Mouse (Mus musculus) urinary bladder, postnatal 4 days (tissue): ENCODE results near the gene Cytip.

Source experiments
- DNase-seq, 2 experiments: peaks; one replicate each; pipeline ENCODE4 v3.0.0; 2021 to 2022; ENCODE audit warnings: low spot score in 2 of 2

Gene Cytip

DNA sequence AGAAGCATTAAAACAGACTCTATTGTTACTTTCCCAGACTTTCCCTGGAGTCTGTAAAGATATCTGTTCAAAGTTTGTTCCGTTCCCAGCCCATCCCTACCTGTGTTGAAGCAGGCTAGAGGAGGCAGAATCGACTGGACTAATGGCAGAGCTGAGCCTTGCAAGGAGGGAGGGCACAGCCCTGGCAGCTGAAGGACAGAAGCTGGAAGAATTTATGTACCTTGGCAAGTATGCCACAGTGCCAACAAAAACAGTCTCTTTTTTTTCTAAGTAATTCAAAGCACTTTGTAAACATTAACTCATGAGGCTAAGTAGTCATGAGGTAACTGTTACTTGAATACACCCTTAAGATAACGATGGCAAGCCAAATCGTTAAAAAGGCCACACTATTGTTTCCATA is at the start of gene Cytip:
Cytip (minus strand) TSS at position 187 of the 400 bp plus-strand sequence.
- no peak for DNase-seq

DNA sequence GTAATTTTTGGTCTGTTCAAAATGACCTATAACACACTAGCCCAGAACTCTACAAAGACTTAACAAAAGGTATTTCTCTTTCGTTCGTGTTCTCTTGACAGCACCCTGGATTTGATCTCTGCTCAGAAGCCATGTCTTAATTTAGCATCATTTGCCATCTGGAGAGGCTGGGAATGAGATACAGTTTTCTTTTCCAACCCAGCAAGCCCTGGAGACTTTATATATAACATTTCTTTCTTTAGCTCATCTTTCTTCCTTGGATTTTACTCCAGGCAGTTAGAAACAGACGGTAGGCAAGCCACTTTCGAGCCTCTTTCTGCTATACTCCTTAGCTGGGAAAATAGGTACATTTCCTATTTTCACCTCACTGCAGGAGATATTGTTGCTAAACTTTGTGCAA is 45.3 kb upstream of the Cytip start:
- no peak for DNase-seq

DNA sequence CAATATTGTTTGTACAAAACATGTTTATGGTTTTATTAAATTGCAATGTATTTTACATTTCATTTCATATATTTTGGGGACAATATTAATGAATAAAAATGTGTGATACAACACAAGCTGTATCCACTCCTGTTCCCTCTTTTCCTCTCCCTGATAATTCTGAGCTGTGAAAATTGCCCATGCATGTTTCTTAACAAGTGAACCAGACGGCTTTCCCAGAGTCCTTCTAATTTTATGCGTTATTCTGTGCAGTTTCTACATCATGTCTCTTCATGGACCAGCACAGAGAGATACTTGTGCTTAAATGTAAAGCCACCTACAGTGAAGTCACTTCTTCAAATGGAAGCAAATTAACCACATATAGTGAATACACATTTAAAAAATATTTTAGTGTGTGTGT is 42.2 kb upstream of the Cytip start:
- DNase-seq: no peak

DNA sequence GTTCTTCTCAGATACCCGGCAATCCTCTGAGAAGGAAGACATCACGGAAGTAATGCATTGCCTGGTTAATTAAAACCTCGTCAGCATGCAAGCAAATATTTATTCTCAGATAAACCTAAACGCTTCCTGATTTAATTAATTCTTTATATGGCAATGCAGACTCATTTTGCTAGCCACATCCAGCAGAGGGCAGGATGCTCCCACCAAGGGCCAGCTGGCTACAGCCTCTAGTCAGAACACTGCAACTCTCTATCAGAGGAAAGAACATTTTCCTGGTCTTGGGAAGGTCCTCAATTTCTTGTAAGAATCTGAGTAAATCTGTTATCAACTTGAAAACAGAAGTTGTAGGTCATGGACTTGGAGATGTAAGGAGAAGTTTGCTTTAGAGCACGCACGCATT is 4.1 kb upstream of the Cytip start:
- peak in 1 of 2 experiments; percentile 29 for DNase-seq

- DNase-seq: no peak
These were observed 1.5 kb upstream of the Cytip start for GRCm38 (mm10) chr2:58196880-58197279.

GRCm38 (mm10) chr2:58194422-58195115 is 763 bp downstream of the Cytip start:
- no peak for DNase-seq

DNA sequence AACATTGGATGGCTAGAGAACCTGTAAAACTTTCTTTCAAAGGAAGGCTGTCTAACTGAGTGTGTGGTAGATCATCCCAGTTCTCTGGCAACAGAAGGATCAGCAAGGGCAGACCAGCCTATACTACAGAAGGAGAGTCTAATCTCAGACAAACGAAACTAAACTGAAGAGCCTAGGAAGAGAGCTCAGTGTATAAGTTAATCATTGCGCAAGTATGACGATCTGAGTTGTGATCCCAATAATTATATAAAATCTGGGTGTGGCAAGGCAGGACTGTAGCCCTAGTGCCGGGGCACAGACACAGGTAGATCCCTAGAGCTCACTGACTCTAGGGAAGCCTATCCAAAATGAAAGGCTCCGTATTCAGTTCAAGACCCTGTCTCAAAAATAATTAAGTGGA is 3.2 kb downstream of the Cytip start:
- no peak for DNase-seq

DNA sequence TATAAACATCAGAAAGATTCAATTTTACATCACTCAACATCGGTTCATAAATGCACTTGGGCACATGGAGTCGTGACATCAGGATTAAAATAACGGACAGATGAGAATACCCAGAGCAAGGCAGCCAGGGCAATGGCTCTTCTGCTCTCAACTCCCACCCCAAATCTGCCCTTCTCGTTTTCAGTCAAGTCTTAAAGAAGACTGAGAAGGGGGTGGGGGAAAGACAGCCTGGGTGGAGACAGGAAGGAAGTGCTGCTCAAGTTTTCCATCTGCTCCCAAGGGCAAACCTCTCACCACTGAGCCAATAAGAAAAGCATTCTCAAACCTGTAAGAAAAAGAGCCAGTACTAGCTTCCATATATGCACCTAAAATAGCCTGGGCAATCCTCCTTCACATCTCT is 5.8 kb downstream of the Cytip start:
- no peak for DNase-seq

GRCm38 (mm10) chr2:58188903-58189302 is 6.4 kb downstream of the Cytip start:
- DNase-seq: no peak

DNA sequence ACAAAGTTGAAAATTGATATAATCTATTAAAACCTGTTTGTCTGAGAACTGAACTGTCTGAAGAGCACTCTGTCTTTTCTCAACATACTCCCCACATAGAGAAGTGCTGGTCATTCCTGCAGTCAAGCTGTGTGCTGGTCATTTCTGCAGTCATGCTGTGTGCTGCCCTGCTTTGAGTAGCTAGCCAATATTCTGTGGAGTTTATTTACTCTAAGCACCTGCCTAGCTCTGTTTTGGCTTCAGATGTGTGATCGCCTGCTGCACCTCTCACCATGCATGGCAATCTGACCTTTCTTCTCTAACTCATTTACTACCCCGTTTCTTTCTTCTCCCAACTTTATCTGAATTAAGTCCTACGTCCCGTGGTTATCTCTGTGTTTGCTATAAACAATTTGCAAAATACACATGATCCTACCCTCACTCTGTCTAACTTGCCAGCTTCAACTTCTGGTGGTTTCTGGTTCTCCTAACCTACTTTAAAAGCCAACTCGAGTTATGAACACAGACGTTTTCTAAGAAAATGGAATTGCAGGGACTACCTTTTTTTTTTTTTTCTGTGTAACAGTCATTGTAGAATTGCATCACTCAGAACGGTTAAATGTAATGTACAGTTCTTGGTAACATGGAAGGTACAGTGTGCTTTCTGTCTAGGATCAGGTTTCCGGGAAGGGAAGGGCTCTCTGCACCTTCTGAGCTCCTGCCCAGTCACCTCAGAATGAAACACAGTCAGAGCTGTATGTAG is 7.9 kb downstream of the Cytip start:
- no peak for DNase-seq

DNA sequence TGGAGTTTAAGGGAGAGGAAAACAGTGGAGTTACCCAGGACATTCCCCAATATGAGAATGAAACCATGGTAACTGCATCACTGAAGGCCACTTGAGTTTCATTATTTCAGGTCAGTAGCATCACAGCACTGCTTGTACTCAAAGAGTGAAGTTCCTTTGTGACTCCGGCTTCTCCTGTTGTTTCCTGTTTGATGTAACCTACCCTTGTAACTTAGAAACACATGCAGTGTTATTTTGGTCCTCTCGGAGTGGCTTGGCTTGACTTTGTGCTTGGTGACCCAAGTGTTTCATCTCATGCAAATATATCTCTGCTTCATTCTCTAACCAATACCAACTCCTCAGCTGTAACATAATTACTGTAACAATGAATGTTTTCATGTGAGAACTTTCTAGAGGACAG is 11.1 kb downstream of the Cytip start:
- no peak for DNase-seq

GRCm38 (mm10) chr2:58183658-58184057 is 11.7 kb downstream of the Cytip start:
- no peak for DNase-seq

GRCm38 (mm10) chr2:58180776-58181175 is 14.6 kb downstream of the Cytip start:
- no peak for DNase-seq

DNA sequence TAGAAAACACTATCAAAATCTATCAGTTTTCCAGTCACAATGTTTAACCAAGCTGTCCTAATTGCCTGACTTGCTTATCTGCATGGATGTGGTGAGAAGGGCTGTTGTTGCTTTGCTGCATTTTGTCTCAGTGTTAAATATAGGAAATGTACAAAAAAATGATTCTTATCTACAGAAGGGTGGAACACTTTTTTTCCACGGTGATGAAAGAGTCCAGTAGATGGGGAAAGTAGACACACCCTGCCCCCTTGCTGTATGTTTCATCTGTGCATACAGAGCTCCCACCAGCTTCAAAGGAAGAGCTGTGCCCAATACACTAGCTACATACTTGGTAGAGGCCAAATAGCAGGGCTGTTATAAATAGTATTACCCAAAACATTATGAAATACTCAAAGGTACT is 16.3 kb downstream of the Cytip start:
- no peak for DNase-seq

DNA sequence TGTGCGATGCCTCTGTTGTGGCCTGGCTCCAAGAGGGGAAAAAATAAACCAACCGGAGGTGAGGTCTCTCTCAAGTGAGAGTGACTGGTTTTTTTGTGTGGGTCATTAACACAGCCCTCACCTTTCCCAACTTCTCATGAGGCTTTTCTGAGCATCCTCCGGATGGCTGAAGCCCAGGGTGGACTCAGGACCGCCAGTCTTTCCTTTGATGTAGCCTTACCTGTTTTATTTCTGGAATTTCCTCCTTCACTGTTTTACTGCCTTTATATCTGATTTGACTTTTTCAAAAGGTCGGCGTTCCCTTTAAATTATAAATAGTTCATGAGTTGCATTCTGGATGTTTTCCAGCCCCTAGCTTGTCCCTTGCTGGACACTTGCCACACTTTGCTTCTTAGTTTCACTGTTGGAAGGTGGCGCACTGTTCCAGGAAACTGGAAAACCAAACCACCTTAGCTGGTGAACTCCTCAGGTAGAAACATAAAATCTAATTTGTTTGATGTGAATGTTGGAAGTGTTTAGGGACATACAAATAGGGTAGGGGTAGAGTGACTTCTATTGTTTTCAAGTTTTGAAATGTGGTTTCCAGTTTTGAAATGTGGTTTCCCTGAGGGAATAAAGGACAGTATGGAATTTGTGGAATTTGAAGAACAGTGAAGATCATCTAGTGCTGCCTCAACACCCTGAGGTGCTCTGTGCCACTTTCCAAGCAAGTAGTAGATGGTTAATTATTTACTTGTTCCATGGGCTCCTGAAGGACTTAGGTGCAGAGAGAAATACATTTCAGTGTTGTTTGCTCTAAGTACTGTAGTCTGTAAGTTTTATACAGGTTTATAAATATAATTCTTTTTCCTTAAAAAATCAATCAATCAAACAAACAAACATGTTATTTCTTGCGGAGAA is 19.7 kb downstream of the Cytip start:
- no peak for DNase-seq

GRCm38 (mm10) chr2:58174476-58175286 is 20.7 kb downstream of the Cytip start:
- DNase-seq: no peak

- no peak for DNase-seq
These were observed 22.4 kb downstream of the Cytip start for GRCm38 (mm10) chr2:58172963-58173362.

GRCm38 (mm10) chr2:58169173-58169572 is 26.2 kb downstream of the Cytip start:
- DNase-seq: no peak

- DNase-seq: no peak
These were observed 27.7 kb downstream of the Cytip start for GRCm38 (mm10) chr2:58167654-58168053.

GRCm38 (mm10) chr2:58166764-58167163 is 28.6 kb downstream of the Cytip start:
- no peak for DNase-seq

- DNase-seq: no peak
These were observed 31.7 kb downstream of the Cytip start for GRCm38 (mm10) chr2:58163457-58164181.
